Mouse (Mus musculus) stomach, embryonic 15.5 days (tissue): Measurements from ENCODE around the gene Sec23ip. TPM values are rescaled to one million over a fixed set of nuclear protein-coding genes. Genes with fewer than 3 reads are reported as not detected.

Experiments
- ATAC-seq: fragments of 200-750 bp; cut with Nextera tagmentation; 2 replicates; pipeline ENCODE4 v1.8.0; 2017; ENCODE audit warnings: low read depth, moderate number of reproducible peaks, moderate TSS enrichment; ENCODE audit not compliant: insufficient read depth, low FRiP score
- H3K27ac ChIP-seq: fragments of 300-500 bp; sonication (generic); 2 replicates; pipeline ENCODE4 v1.5.1; 2015; ENCODE audit warnings: mild to moderate bottlenecking, inconsistent platforms
- H3K27me3 ChIP-seq: fragments of 300-500 bp; sonication (generic); replicated peaks from 2 replicates; pipeline ENCODE4 v1.6.1; 2015; ENCODE audit warnings: inconsistent platforms
- H3K36me3 ChIP-seq: fragments of 300-500 bp; sonication (generic); 2 replicates; pipeline ENCODE4 v1.6.1; 2015; ENCODE audit warnings: inconsistent platforms
- H3K4me1 ChIP-seq: fragments of 300-500 bp; sonication (generic); 2 replicates; pipeline ENCODE4 v1.6.1; 2015; ENCODE audit warnings: inconsistent platforms
- H3K4me2 ChIP-seq: fragments of 300-500 bp; sonication (generic); 2 replicates; pipeline ENCODE4 v1.6.1; 2015; ENCODE audit warnings: mild to moderate bottlenecking, inconsistent platforms
- H3K4me3 ChIP-seq: fragments of 300-500 bp; sonication (generic); replicated peaks from 2 replicates; pipeline ENCODE4 v1.5.1; 2015; ENCODE audit warnings: inconsistent platforms
- H3K9ac ChIP-seq: fragments of 300-500 bp; sonication (generic); 2 replicates; pipeline ENCODE4 v1.6.1; 2015; ENCODE audit warnings: inconsistent platforms
- H3K9me3 ChIP-seq: fragments of 300-500 bp; sonication (generic); 2 replicates; pipeline ENCODE4 v1.6.1; 2016; ENCODE audit warnings: inconsistent platforms
- WGBS: fragments of 180-500 bp; shearing (Covaris S2); methylation state at CpG from one replicate; pipeline ENCODE4 v1.1.7; 2015; 5-methylcytosine and 5-hydroxymethylcytosine counted together
- microRNA-seq: library from miRNA; unstranded; fragments of <30 nt; microRNA quantifications from one replicate; pipeline ENCODE4, GENCODE M21; 2016
- polyA plus RNA-seq: library from polyadenylated mRNA; unstranded; fragments of >200 nt; fragmentation: Nextera tagmentation; extraction: Ambion mirVana; gene quantifications from 2 replicates; pipeline ENCODE4 v1.2.1, GENCODE M21; 2015

The Sec23ip gene
- polyA plus RNA-seq, 1 experiment from 2014 or later: 32.3 TPM

GRCm38 (mm10) chr7:128781846-128782245 is 37.1 kb downstream of the Sec23ip start:
- H3K9ac ChIP-seq: no peak overlapping the region
- no peak overlapping the region for H3K27ac ChIP-seq
- no peak overlapping the region for H3K4me3 ChIP-seq
- WGBS: 83% methylated on average over 3 of the region's 3 CpGs
- no peaks in the 10 kb centered on the region for H3K4me1 ChIP-seq
- no peak for ATAC-seq
- H3K27me3 ChIP-seq: no peaks in the 10 kb centered on the region
- no peaks in the 10 kb centered on the region for H3K9me3 ChIP-seq
- H3K36me3 ChIP-seq: peaks cover 49% of the 10 kb centered on the region
- H3K4me2 ChIP-seq: no peak overlapping the region

- Histone ChIP-seq H3K27ac (peak overlapping the region; percentile 6; the same call in 1 of the 2 replicates), H3K36me3 (peaks cover 9% of the 10 kb centered on the region), H3K9me3 (no peaks in the 10 kb centered on the region), H3K27me3 (no peaks in the 10 kb centered on the region), H3K4me3 (no peak overlapping the region), H3K9ac (no peak overlapping the region), H3K4me2 (no peak overlapping the region), H3K4me1 (no peaks in the 10 kb centered on the region)
- no peak for ATAC-seq
- WGBS: 69% methylated on average over 4 of the region's 4 CpGs
These were observed 45.3 kb downstream of the Sec23ip start for GRCm38 (mm10) chr7:128790045-128790444.

GRCm38 (mm10) chr7:128793464-128793863 is 48.7 kb downstream of the Sec23ip start:
- H3K9ac ChIP-seq: no peak overlapping the region

GRCm38 (mm10) chr7:128824986-128825563 is 80.3 kb downstream of the Sec23ip start:
- 76% methylated on average over 5 of the region's 5 CpGs for WGBS

More at GRCm38 (mm10) chr7:128793464-128793863, 48.7 kb downstream of the Sec23ip start:
- no peaks in the 10 kb centered on the region for H3K4me1 ChIP-seq
- no peak overlapping the region for H3K4me3 ChIP-seq
- H3K27ac ChIP-seq: no peak overlapping the region
- no peaks in the 10 kb centered on the region for H3K36me3 ChIP-seq
- 66% methylated on average over 4 of the region's 4 CpGs for WGBS
- H3K9me3 ChIP-seq: no peaks in the 10 kb centered on the region
- no peak overlapping the region for H3K4me2 ChIP-seq
- ATAC-seq: no peak
- no peaks in the 10 kb centered on the region for H3K27me3 ChIP-seq

GRCm38 (mm10) chr7:128832455-128833081 is 87.8 kb downstream of the Sec23ip start:
- H3K36me3 ChIP-seq: no peaks in the 10 kb centered on the region
- ATAC-seq: no peak
- no peaks in the 10 kb centered on the region for H3K9me3 ChIP-seq
- no peak overlapping the region for H3K27ac ChIP-seq
- no peak overlapping the region for H3K4me3 ChIP-seq
- no peak overlapping the region for H3K9ac ChIP-seq
- no peak overlapping the region for H3K4me2 ChIP-seq
- H3K4me1 ChIP-seq: no peaks in the 10 kb centered on the region
- no peaks in the 10 kb centered on the region for H3K27me3 ChIP-seq
- 65% methylated on average over 12 of the region's 12 CpGs for WGBS

More at GRCm38 (mm10) chr7:128824986-128825563, 80.3 kb downstream of the Sec23ip start:
- no peaks in the 10 kb centered on the region for H3K9me3 ChIP-seq
- no peak overlapping the region for H3K27ac ChIP-seq
- ATAC-seq: no peak
- no peaks in the 10 kb centered on the region for H3K27me3 ChIP-seq
- H3K36me3 ChIP-seq: no peaks in the 10 kb centered on the region
- no peaks in the 10 kb centered on the region for H3K4me1 ChIP-seq
- H3K4me3 ChIP-seq: no peak overlapping the region
- H3K9ac ChIP-seq: no peak overlapping the region
- H3K4me2 ChIP-seq: no peak overlapping the region

- Histone ChIP-seq H3K36me3 (no peaks in the 10 kb centered on the region), H3K4me1 (no peaks in the 10 kb centered on the region), H3K9me3 (no peaks in the 10 kb centered on the region), H3K27me3 (no peaks in the 10 kb centered on the region), H3K9ac (no peak overlapping the region), H3K4me3 (no peak overlapping the region), H3K27ac (no peak overlapping the region), H3K4me2 (no peak overlapping the region)
- 74% methylated on average over 4 of the region's 4 CpGs for whole genome bisulfite sequencing
- no peak for ATAC-seq
These were observed 88.5 kb downstream of the Sec23ip start for GRCm38 (mm10) chr7:128833196-128833595.

Small RNA genes within 50 kb of the gene (microRNA-seq; reads per million reads assigned to microRNA genes)
- not detected for gene Gm25778

Other genes with a start within 250 kb of the Sec23ip start
- 13.4 and 14.7 TPM in 2 replicates for gene Bag3, start 221.3 kb upstream of the Sec23ip start, polyA plus RNA-seq
- gene Inpp5f, start 133.6 kb upstream of the Sec23ip start, polyA plus RNA-seq: 20.3 and 20.9 TPM in 2 replicates
- gene Mcmbp, start 4.4 kb upstream of the Sec23ip start, polyA plus RNA-seq: 58.2 and 60.9 TPM in 2 replicates